Comparison of ENCODE assay signal across 19 mouse cellular contexts in the genomic region with DNA sequence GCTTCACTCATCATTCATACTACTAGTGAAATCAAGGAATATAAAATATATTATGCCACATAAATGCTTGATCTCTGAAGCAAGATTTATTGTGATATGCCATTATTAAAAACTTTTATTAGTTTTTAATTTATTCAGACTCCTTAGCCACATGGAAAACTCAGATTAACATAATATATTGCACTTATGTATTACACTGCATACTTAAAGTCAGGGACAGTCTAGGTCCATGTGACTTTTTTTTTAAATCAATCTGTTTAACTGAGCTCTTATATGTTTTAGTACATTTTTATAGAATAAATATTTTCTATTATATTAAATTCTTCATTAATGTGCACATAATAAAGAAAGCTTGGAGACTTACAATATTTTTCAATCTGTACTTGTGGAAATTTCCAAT.
A peak's percentile ranks its signal among the peaks of the same experiment; 100 is the strongest.
DNase-seq lines count a peak whose midpoint lies in the region; ATAC-seq lines count a peak whose summit lies in the region.
"Had no signal": no experiment of that assay in that cellular context is flagged by ENCODE, and none has a peak within 500 bp of the region (broad histone marks: within the 10 kb centered on the region; RNA-seq: fewer than 3 reads in every experiment).

No protein-coding gene starts in this region.

- H3K27me3 ChIP-seq in hindbrain, embryonic 11.5 days (ENCODE audit: control insufficient read depth, insufficient read depth, low read length) = no peaks in the 10 kb centered on the region
- no peaks in the 10 kb centered on the region for H3K27me3 ChIP-seq in hindbrain, embryonic 16.5 days (replicated peaks; ENCODE audit: control insufficient read depth, insufficient read depth, low read length)
- H3K27me3 ChIP-seq in neural tube, embryonic 11.5 days (ENCODE audit: control insufficient read depth, insufficient read depth, low read length) = no peaks in the 10 kb centered on the region
- H3K27me3 ChIP-seq: CH12.LX, Patski had no signal

- no peaks in the 10 kb centered on the region for H3K4me1 ChIP-seq in hindbrain, embryonic 11.5 days (replicated peaks; ENCODE audit: control insufficient read depth, insufficient read depth, low read length)
- no peaks in the 10 kb centered on the region for H3K4me1 ChIP-seq in hindbrain, embryonic 16.5 days (ENCODE audit: control insufficient read depth, insufficient read depth, low read depth, low read length)
- H3K4me1 ChIP-seq in neural tube, embryonic 11.5 days (ENCODE audit: control insufficient read depth, insufficient read depth, low read length) = no peaks in the 10 kb centered on the region

- no peak overlapping the region for H3K9ac ChIP-seq in hindbrain, embryonic 11.5 days (ENCODE audit: low read depth, low read length)
- no peak overlapping the region for H3K9ac ChIP-seq in hindbrain, embryonic 16.5 days (ENCODE audit: low read depth, low read length)
- H3K9ac ChIP-seq in neural tube, embryonic 11.5 days (ENCODE audit: low read length) = no peak overlapping the region

- no peak overlapping the region for H3K4me2 ChIP-seq in hindbrain, embryonic 11.5 days (replicated peaks; ENCODE audit: low read depth, low read length)
- no peak overlapping the region for H3K4me2 ChIP-seq in hindbrain, embryonic 16.5 days (ENCODE audit: low read length)
- H3K4me2 ChIP-seq in neural tube, embryonic 11.5 days (ENCODE audit: low read depth) = no peak overlapping the region

- H3K4me3 ChIP-seq in hindbrain, embryonic 11.5 days (ENCODE audit: low read depth, low read length) = no peak overlapping the region
- no peak overlapping the region for H3K4me3 ChIP-seq in hindbrain, embryonic 16.5 days (ENCODE audit: low read length)
- no peak overlapping the region for H3K4me3 ChIP-seq in neural tube, embryonic 11.5 days (ENCODE audit: low read depth, low read length)

- H3K36me3 ChIP-seq in hindbrain, embryonic 11.5 days (ENCODE audit: control insufficient read depth, insufficient read depth, low read length) = no peaks in the 10 kb centered on the region
- no peaks in the 10 kb centered on the region for H3K36me3 ChIP-seq in hindbrain, embryonic 16.5 days (ENCODE audit: control insufficient read depth, insufficient read depth, low read length)
- H3K36me3 ChIP-seq in neural tube, embryonic 11.5 days (ENCODE audit: control insufficient read depth, insufficient read depth, low read length) = no peaks in the 10 kb centered on the region
- H3K36me3 ChIP-seq: G1E had no signal

- ATAC-seq in hindbrain, embryonic 11.5 days (ENCODE audit: low FRiP score) = peak; percentile 53; the same call in 1 of the 2 replicates
- no peak for ATAC-seq in hindbrain, embryonic 16.5 days
- peak; percentile 67; the same call in 1 of the 2 replicates for ATAC-seq in neural tube, embryonic 11.5 days (ENCODE audit: insufficient read depth, low FRiP score, low TSS enrichment)
- ATAC-seq: activated CD4-positive, CD25-positive, alpha-beta regulatory T cell, adult 4 months; CD4-positive, CD25-positive, alpha-beta regulatory T cell, adult 4 months; Patski had no signal

- no peak for DNase-seq in hindbrain, embryonic 11.5 days (ENCODE audit: low spot score)
- no peak for DNase-seq in neural tube, embryonic 11.5 days (ENCODE audit: low spot score)
- DNase-seq in neural tube, embryonic 10.5 days (ENCODE audit: extremely low spot score, low spot score) = no peak
- DNase-seq: adrenal gland, adult 2 months; adrenal gland, adult 8-10 months; adrenal gland, postnatal 10 days; adrenal gland, postnatal 14 days; adrenal gland, postnatal 25 days; adrenal gland, postnatal 36 days; B cell, adult 2 months; cerebellum, adult 11 months; cerebellum, adult 11-12 months; cerebellum, adult 18-20 months had no signal

- H3K27ac ChIP-seq in hindbrain, embryonic 11.5 days (ENCODE audit: low read depth, low read length) = no peak overlapping the region
- H3K27ac ChIP-seq in hindbrain, embryonic 16.5 days (ENCODE audit: low read depth, low read length) = no peak overlapping the region
- no peak overlapping the region for H3K27ac ChIP-seq in neural tube, embryonic 11.5 days (ENCODE audit: low read depth, low read length)

- no peaks in the 10 kb centered on the region for H3K9me3 ChIP-seq in hindbrain, embryonic 11.5 days (ENCODE audit: control insufficient read depth, low read length)
- H3K9me3 ChIP-seq in hindbrain, embryonic 16.5 days (ENCODE audit: control insufficient read depth, low read length) = no peaks in the 10 kb centered on the region
- no peaks in the 10 kb centered on the region for H3K9me3 ChIP-seq in neural tube, embryonic 11.5 days (ENCODE audit: control insufficient read depth, low read length)
